Mouse (Mus musculus): ENCODE measurements around the gene Eng. TPM values are rescaled to one million over a fixed set of nuclear protein-coding genes. Genes with fewer than 3 reads are reported as not detected.

Eng gene
- polyA plus RNA-seq, 1 experiment: 6.5 TPM

DNA sequence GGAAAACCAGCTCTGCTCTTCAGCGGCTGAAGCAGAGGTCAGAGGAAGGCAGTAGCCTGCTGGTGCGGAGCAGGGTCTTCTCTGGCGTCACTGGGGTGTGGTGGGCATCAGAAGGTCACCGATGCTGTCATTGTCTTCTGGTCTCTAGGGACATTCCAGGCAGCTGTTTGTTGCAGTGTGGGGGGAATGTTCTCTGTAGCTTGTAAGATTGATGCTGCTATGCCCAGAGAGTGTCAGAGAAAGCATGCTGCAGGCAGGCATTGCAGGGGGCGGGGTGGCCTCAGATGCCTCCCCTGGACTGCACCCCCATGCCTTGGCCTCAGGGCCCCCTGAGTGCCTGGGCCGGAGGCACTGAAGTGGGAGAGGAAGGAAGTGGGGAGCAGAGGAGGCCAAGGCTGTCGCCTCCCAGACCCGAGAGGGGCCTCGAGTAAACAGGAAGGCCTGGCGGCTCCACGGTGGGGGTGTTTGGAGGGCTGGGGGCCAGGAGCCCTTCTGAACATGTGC is 8.6 kb upstream of the Eng start:
- Histone ChIP-seq H3K36me3 (ENCODE audit: control insufficient read depth, insufficient read depth, low read length) (no peaks in the 10 kb centered on the region), H3K4me3 (ENCODE audit: control insufficient read depth, low read depth, low read length) (no peak overlapping the region), H3K27me3 (ENCODE audit: control insufficient read depth, insufficient read depth, low read length) (no peaks in the 10 kb centered on the region), H3K27ac (ENCODE audit: control insufficient read depth, insufficient read depth, low read depth, low read length) (no peak overlapping the region), H3K4me1 (ENCODE audit: control insufficient read depth, insufficient read depth, low read length) (no peaks in the 10 kb centered on the region)
- TF ChIP-seq CTCF (IDR thresholded peaks at IDR 0.05; ENCODE audit: control insufficient read depth, insufficient read depth, insufficient replicate concordance, low read depth, low read length): no peak
- no peak for TF ChIP-seq POLR2A (IDR thresholded peaks at IDR 0.05; ENCODE audit: control insufficient read depth, low read depth, low read length)

- Histone ChIP-seq H3K27ac (ENCODE audit: control insufficient read depth, insufficient read depth, low read depth, low read length) (no peak overlapping the region), H3K36me3 (ENCODE audit: control insufficient read depth, insufficient read depth, low read length) (no peaks in the 10 kb centered on the region), H3K27me3 (ENCODE audit: control insufficient read depth, insufficient read depth, low read length) (no peaks in the 10 kb centered on the region), H3K4me1 (ENCODE audit: control insufficient read depth, insufficient read depth, low read length) (no peaks in the 10 kb centered on the region), H3K4me3 (ENCODE audit: control insufficient read depth, low read depth, low read length) (no peak overlapping the region)
- no peak for TF ChIP-seq CTCF (IDR thresholded peaks at IDR 0.05; ENCODE audit: control insufficient read depth, insufficient read depth, insufficient replicate concordance, low read depth, low read length)
- no peak for TF ChIP-seq POLR2A (IDR thresholded peaks at IDR 0.05; ENCODE audit: control insufficient read depth, low read depth, low read length)
Observed at GRCm38 (mm10) chr2:32639632-32640031, 6.8 kb upstream of the Eng start.

GRCm38 (mm10) chr2:32640550-32641051 is 5.8 kb upstream of the Eng start:
- H3K27ac ChIP-seq (ENCODE audit: control insufficient read depth, insufficient read depth, low read depth, low read length): no peak overlapping the region
- no peak overlapping the region for H3K4me3 ChIP-seq (ENCODE audit: control insufficient read depth, low read depth, low read length)
- TF ChIP-seq POLR2A (IDR thresholded peaks at IDR 0.05; ENCODE audit: control insufficient read depth, low read depth, low read length): no peak
- no peaks in the 10 kb centered on the region for H3K36me3 ChIP-seq (ENCODE audit: control insufficient read depth, insufficient read depth, low read length)
- no peaks in the 10 kb centered on the region for H3K27me3 ChIP-seq (ENCODE audit: control insufficient read depth, insufficient read depth, low read length)
- peaks cover 5% of the 10 kb centered on the region; the same call in 1 of the 2 replicates for H3K4me1 ChIP-seq (ENCODE audit: control insufficient read depth, insufficient read depth, low read length)

- Histone ChIP-seq H3K27me3 (ENCODE audit: control insufficient read depth, insufficient read depth, low read length) (no peaks in the 10 kb centered on the region), H3K27ac (ENCODE audit: control insufficient read depth, insufficient read depth, low read depth, low read length) (no peak overlapping the region), H3K36me3 (ENCODE audit: control insufficient read depth, insufficient read depth, low read length) (no peaks in the 10 kb centered on the region), H3K4me3 (ENCODE audit: control insufficient read depth, low read depth, low read length) (no peak overlapping the region), H3K4me1 (ENCODE audit: control insufficient read depth, insufficient read depth, low read length) (peaks cover 13% of the 10 kb centered on the region)
- TF ChIP-seq CTCF (IDR thresholded peaks at IDR 0.05; ENCODE audit: control insufficient read depth, insufficient read depth, insufficient replicate concordance, low read depth, low read length): no peak
- no peak for TF ChIP-seq POLR2A (IDR thresholded peaks at IDR 0.05; ENCODE audit: control insufficient read depth, low read depth, low read length)
Observed at GRCm38 (mm10) chr2:32641810-32642209, 4.6 kb upstream of the Eng start.

DNA sequence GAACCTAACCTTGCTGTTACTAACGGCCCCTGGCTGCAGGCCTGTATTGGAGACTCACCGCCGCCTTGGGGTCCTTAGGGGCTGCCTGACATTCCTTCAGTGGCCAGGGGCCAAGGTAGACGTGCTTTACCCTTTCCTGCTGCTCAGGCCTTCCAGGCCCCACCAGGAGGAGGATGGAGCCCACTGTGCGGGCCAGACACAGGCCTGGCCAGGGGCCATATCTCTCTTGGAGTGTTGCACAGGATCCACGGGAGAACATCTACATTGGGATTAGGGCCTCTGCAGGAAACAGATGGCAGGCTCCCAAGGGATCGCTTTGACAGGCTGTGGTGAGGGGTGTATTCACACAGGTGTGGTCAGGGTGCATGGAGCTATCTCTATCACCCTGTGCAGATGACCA is 3.6 kb upstream of the Eng start:
- TF ChIP-seq POLR2A (IDR thresholded peaks at IDR 0.05; ENCODE audit: control insufficient read depth, low read depth, low read length) (no peak), CTCF (IDR thresholded peaks at IDR 0.05; ENCODE audit: control insufficient read depth, insufficient read depth, insufficient replicate concordance, low read depth, low read length) (no peak)
- H3K4me3 ChIP-seq (ENCODE audit: control insufficient read depth, low read depth, low read length): no peak overlapping the region

GRCm38 (mm10) chr2:32644083-32644482 is 2.3 kb upstream of the Eng start:
- TF ChIP-seq CTCF (IDR thresholded peaks at IDR 0.05; ENCODE audit: control insufficient read depth, insufficient read depth, insufficient replicate concordance, low read depth, low read length) (no peak), POLR2A (IDR thresholded peaks at IDR 0.05; ENCODE audit: control insufficient read depth, low read depth, low read length) (no peak)
- H3K4me1 ChIP-seq (ENCODE audit: control insufficient read depth, insufficient read depth, low read length): peaks cover 13% of the 10 kb centered on the region
- no peak overlapping the region for H3K27ac ChIP-seq (ENCODE audit: control insufficient read depth, insufficient read depth, low read depth, low read length)
- H3K36me3 ChIP-seq (ENCODE audit: control insufficient read depth, insufficient read depth, low read length): no peaks in the 10 kb centered on the region
- H3K4me3 ChIP-seq (ENCODE audit: control insufficient read depth, low read depth, low read length): no peak overlapping the region
- no peaks in the 10 kb centered on the region for H3K27me3 ChIP-seq (ENCODE audit: control insufficient read depth, insufficient read depth, low read length)

More for the DNA sequence above, 3.6 kb upstream of the Eng start:
- Histone ChIP-seq H3K4me1 (ENCODE audit: control insufficient read depth, insufficient read depth, low read length) (peaks cover 13% of the 10 kb centered on the region), H3K27me3 (ENCODE audit: control insufficient read depth, insufficient read depth, low read length) (no peaks in the 10 kb centered on the region), H3K36me3 (ENCODE audit: control insufficient read depth, insufficient read depth, low read length) (no peaks in the 10 kb centered on the region), H3K27ac (ENCODE audit: control insufficient read depth, insufficient read depth, low read depth, low read length) (no peak overlapping the region)

DNA sequence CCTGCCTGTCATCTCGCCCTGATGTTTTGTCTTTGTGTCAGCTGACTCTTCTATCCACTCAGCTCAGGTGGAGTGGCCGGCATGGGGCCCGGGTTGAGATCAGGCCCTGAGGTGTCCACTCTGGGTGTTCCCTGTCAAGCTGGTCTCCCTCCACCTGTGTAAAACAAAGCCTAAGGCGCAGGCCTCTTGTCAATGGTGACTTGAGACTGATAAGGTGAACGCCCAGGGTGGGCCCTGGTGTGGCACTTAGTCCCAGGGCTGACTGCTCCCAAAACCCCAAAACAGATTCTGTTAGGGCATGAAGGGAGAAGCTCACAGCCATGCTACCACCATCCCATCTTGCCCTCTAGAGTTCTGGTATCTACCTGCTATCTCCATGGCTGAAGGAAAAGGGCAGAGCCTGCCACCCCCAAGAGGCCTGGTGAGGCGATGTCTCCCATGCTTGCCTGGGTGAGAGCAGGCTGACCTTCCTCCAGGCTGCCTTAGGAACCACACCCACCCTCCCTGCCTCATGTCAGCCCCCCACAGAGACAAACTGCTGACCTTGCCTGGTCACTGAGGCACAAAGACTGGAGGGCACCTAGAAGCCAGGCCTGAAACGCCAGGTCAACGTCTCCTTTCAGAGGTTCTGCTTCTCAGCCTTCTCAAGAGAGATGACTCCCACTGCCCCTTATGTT is 1.5 kb upstream of the Eng start:
- no peak overlapping the region for H3K4me3 ChIP-seq (ENCODE audit: control insufficient read depth, low read depth, low read length)
- H3K27ac ChIP-seq (ENCODE audit: control insufficient read depth, insufficient read depth, low read depth, low read length): no peak overlapping the region
- no peak for TF ChIP-seq CTCF (IDR thresholded peaks at IDR 0.05; ENCODE audit: control insufficient read depth, insufficient read depth, insufficient replicate concordance, low read depth, low read length)
- TF ChIP-seq POLR2A (IDR thresholded peaks at IDR 0.05; ENCODE audit: control insufficient read depth, low read depth, low read length): no peak
- H3K27me3 ChIP-seq (ENCODE audit: control insufficient read depth, insufficient read depth, low read length): no peaks in the 10 kb centered on the region
- no peaks in the 10 kb centered on the region for H3K36me3 ChIP-seq (ENCODE audit: control insufficient read depth, insufficient read depth, low read length)
- H3K4me1 ChIP-seq (ENCODE audit: control insufficient read depth, insufficient read depth, low read length): peaks cover 13% of the 10 kb centered on the region
